Mouse (Mus musculus) spleen, adult 2 months (tissue): ENCODE measurements at regions not wholly inside any gene's neighbourhood (a gene's known extent, or its start where the extent isn't known, plus 50 kb on each side); places are given as distances from the start of the nearest gene placed in this dataset.

Source experiments
- CTCF ChIP-seq: fragments of 200-500 bp; IDR thresholded peaks from 2 replicates; pipeline ENCODE4 v1.5.1; 2011; ENCODE audit warnings: mild to moderate bottlenecking, inconsistent platforms; ENCODE audit not compliant: insufficient read depth, insufficient read length, insufficient replicate concordance; ENCODE audit errors: extremely low read depth
- POLR2A ChIP-seq: fragments of 200-500 bp; IDR thresholded peaks from 2 replicates; pipeline ENCODE4 v1.6.1; 2011; ENCODE audit warnings: low read depth, low read length, inconsistent platforms

DNA sequence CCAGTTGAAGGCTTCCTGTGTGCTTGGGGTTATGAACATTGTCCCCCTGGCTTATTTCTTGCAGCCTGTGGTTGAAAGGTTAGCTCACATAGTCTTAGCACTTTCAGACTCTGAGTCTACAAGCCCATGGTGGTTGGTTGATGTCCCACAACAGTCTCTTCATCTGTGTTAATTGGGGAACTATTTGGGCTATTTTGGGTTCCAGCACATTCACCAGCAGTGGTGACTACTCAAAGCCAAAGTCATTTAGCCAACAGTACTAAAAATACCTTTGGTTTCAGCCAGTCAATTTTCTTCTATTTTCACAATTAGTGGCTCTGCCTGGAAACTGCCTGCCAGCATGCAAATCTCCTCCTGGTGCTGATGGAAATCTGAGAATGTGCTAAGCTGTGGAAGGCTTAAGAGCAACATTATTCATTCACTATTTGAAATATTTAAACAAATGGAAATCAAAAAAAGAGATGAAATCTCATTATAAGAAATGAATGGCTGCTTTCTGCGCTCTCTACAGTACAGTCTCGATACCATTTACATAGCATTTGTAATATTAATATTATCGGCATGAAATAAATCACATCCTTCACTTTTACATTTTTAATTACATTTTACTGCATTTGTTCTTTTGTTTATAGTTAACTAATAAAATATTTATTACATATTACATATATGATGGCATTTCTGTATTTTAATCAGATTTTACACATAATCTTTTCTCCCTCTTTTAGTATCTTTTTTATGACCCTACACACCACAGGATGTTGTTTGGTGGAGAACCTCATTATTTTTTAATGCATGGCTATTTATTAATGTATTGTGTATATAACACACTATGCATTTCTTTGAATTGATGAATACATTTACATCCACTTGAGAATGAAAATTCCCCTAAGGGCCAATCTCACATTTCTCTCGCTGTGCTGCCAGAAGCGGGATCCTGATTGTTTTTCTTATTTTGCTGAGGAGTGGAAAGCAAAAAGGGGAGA, 1023.5 kb downstream of the Car8 start:
- TF ChIP-seq CTCF = no peak
- TF ChIP-seq POLR2A = no peak
